Mouse (Mus musculus): ENCODE measurements around the gene Masp2. TPM values are rescaled to one million over a fixed set of nuclear protein-coding genes. Genes with fewer than 3 reads are reported as not detected.
A peak's percentile ranks its signal among the peaks of the same experiment; 100 is the strongest.

Masp2 gene
- polyA plus RNA-seq, 1 experiment from 2014 or later, result 8.5 TPM

GRCm38 (mm10) chr4:148623609-148624008, 21.3 kb downstream of the Masp2 start:
- WGBS (ENCODE audit: insufficient replicate concordance), result 72% methylated on average over 4 of the region's 4 CpGs
- 0 out of 2 replicates have a peak overlapping the region, but pooled peaks have one; percentile 1 for H3K9ac ChIP-seq
- no peaks in the 10 kb centered on the region for H3K9me3 ChIP-seq (replicated peaks)
- H3K4me1 ChIP-seq, result peaks cover 44% of the 10 kb centered on the region
- H3K4me2 ChIP-seq, result peak overlapping the region; percentile 91
- no peaks in the 10 kb centered on the region for H3K27me3 ChIP-seq (replicated peaks)
- no peak for ATAC-seq
- no peak overlapping the region for H3K27ac ChIP-seq
- no peak overlapping the region; the same call in none of the 2 replicates for H3K4me3 ChIP-seq
- H3K36me3 ChIP-seq, result peaks cover 67% of the 10 kb centered on the region

- Histone ChIP-seq H3K4me2 (peak overlapping the region; percentile 91), H3K4me1 (peaks cover 41% of the 10 kb centered on the region), H3K27ac (peak overlapping the region; percentile 7; the same call in 1 of the 2 replicates), H3K36me3 (peaks cover 53% of the 10 kb centered on the region), H3K9me3 (replicated peaks) (no peaks in the 10 kb centered on the region), H3K4me3 (peak overlapping the region; percentile 86), H3K27me3 (replicated peaks) (no peaks in the 10 kb centered on the region), H3K9ac (peak overlapping the region; percentile 98)
- ATAC-seq, result no peak
- WGBS (ENCODE audit: insufficient replicate concordance), result 73% methylated on average over 10 of the region's 10 CpGs
Measured at GRCm38 (mm10) chr4:148625010-148625409, 22.7 kb downstream of the Masp2 start.

- Histone ChIP-seq H3K9ac (peak overlapping the region; percentile 98), H3K27ac (peak overlapping the region; percentile 93), H3K9me3 (replicated peaks) (no peaks in the 10 kb centered on the region), H3K4me3 (peak overlapping the region; percentile 86), H3K4me2 (peak overlapping the region; percentile 91), H3K27me3 (replicated peaks) (no peaks in the 10 kb centered on the region), H3K4me1 (peaks cover 39% of the 10 kb centered on the region), H3K36me3 (peaks cover 43% of the 10 kb centered on the region)
- WGBS (ENCODE audit: insufficient replicate concordance), result under 1% methylated on average over 54 of the region's 57 CpGs
- peak; percentile 70 for ATAC-seq
Measured at GRCm38 (mm10) chr4:148625756-148626622, 23.6 kb downstream of the Masp2 start.

- no peaks in the 10 kb centered on the region for H3K27me3 ChIP-seq (replicated peaks)
- ATAC-seq, result peak; percentile 92
- H3K4me3 ChIP-seq, result peak within 1 kb of the TSS; percentile 86
- H3K9ac ChIP-seq, result peak within 1 kb of the TSS; percentile 98
- peaks cover 36% of the 10 kb centered on the region for H3K36me3 ChIP-seq
- H3K27ac ChIP-seq, result peak within 1 kb of the TSS; percentile 93
- H3K9me3 ChIP-seq (replicated peaks), result no peaks in the 10 kb centered on the region
- H3K4me1 ChIP-seq, result peaks cover 39% of the 10 kb centered on the region
- H3K4me2 ChIP-seq, result peak within 1 kb of the TSS; percentile 91
- under 1% methylated on average over 48 of the region's 51 CpGs for WGBS (ENCODE audit: insufficient replicate concordance)
Measured at GRCm38 (mm10) chr4:148626623-148627185, 24.4 kb downstream of the Masp2 start, which contains the start of gene Tardbp. Gene Tardbp, minus strand, starts transcription at chr4:148627019.

- peaks cover 30% of the 10 kb centered on the region for H3K36me3 ChIP-seq
- H3K27ac ChIP-seq, result peak overlapping the region; percentile 46; the same call in 1 of the 2 replicates
- peak overlapping the region; percentile 91 for H3K4me2 ChIP-seq
- H3K4me1 ChIP-seq, result peaks cover 35% of the 10 kb centered on the region
- H3K9me3 ChIP-seq (replicated peaks), result no peaks in the 10 kb centered on the region
- peak overlapping the region; percentile 98 for H3K9ac ChIP-seq
- H3K27me3 ChIP-seq (replicated peaks), result no peaks in the 10 kb centered on the region
- peak; percentile 8 for ATAC-seq
- H3K4me3 ChIP-seq, result peak overlapping the region; percentile 86
- 60% methylated on average over 3 of the region's 3 CpGs for WGBS (ENCODE audit: insufficient replicate concordance)
Measured at GRCm38 (mm10) chr4:148627246-148627645, 24.9 kb downstream of the Masp2 start.

GRCm38 (mm10) chr4:148632013-148632692, 29.8 kb downstream of the Masp2 start:
- ATAC-seq, result no peak
- Histone ChIP-seq H3K4me2 (no peak overlapping the region), H3K4me3 (no peak overlapping the region), H3K4me1 (peaks cover 15% of the 10 kb centered on the region), H3K9ac (no peak overlapping the region), H3K9me3 (replicated peaks) (no peaks in the 10 kb centered on the region), H3K27me3 (replicated peaks) (no peaks in the 10 kb centered on the region), H3K36me3 (no peaks in the 10 kb centered on the region), H3K27ac (no peak overlapping the region)
- 68% methylated on average over 3 of the region's 3 CpGs for WGBS (ENCODE audit: insufficient replicate concordance)

- Histone ChIP-seq H3K9ac (no peak overlapping the region), H3K4me2 (no peak overlapping the region), H3K27me3 (replicated peaks) (no peaks in the 10 kb centered on the region), H3K27ac (no peak overlapping the region), H3K36me3 (no peaks in the 10 kb centered on the region), H3K4me3 (no peak overlapping the region), H3K9me3 (replicated peaks) (no peaks in the 10 kb centered on the region), H3K4me1 (peaks cover 17% of the 10 kb centered on the region)
- peak; percentile 42; the same call in 1 of the 2 replicates for ATAC-seq
- 31% methylated on average over 2 of the region's 2 CpGs for WGBS (ENCODE audit: insufficient replicate concordance)
Measured at GRCm38 (mm10) chr4:148633395-148634061, 31.2 kb downstream of the Masp2 start.

- H3K4me1 ChIP-seq, result peaks cover 20% of the 10 kb centered on the region
- H3K27me3 ChIP-seq (replicated peaks), result 0 out of 2 replicates have a peak, but pooled peaks cover 2% of the 10 kb centered on the region
- no peak overlapping the region for H3K9ac ChIP-seq
- no peaks in the 10 kb centered on the region for H3K9me3 ChIP-seq (replicated peaks)
- no peak overlapping the region for H3K4me2 ChIP-seq
- 62% methylated on average over 2 of the region's 2 CpGs for WGBS (ENCODE audit: insufficient replicate concordance)
- no peaks in the 10 kb centered on the region for H3K36me3 ChIP-seq
- no peak overlapping the region for H3K27ac ChIP-seq
- H3K4me3 ChIP-seq, result no peak overlapping the region
- ATAC-seq, result no peak
Measured at GRCm38 (mm10) chr4:148635309-148635708, 33.0 kb downstream of the Masp2 start.

GRCm38 (mm10) chr4:148638302-148638701, 35.9 kb downstream of the Masp2 start:
- Histone ChIP-seq H3K4me1 (peaks cover 15% of the 10 kb centered on the region), H3K27me3 (replicated peaks) (0 out of 2 replicates have a peak, but pooled peaks cover 2% of the 10 kb centered on the region), H3K9ac (no peak overlapping the region), H3K36me3 (no peaks in the 10 kb centered on the region), H3K27ac (no peak overlapping the region), H3K9me3 (replicated peaks) (no peaks in the 10 kb centered on the region), H3K4me3 (no peak overlapping the region), H3K4me2 (no peak overlapping the region)
- ATAC-seq, result no peak
- 34% methylated on average over 9 of the region's 9 CpGs for WGBS (ENCODE audit: insufficient replicate concordance)

- Histone ChIP-seq H3K9me3 (replicated peaks) (no peaks in the 10 kb centered on the region), H3K36me3 (no peaks in the 10 kb centered on the region), H3K27me3 (replicated peaks) (peaks cover 5% of the 10 kb centered on the region; the same call in 1 of the 2 replicates), H3K9ac (no peak overlapping the region), H3K4me2 (no peak overlapping the region), H3K27ac (no peak overlapping the region), H3K4me3 (no peak overlapping the region), H3K4me1 (peaks cover 21% of the 10 kb centered on the region)
- ATAC-seq, result no peak
- WGBS (ENCODE audit: insufficient replicate concordance), result 67% methylated on average over 2 of the region's 2 CpGs
Measured at GRCm38 (mm10) chr4:148639455-148639854, 37.1 kb downstream of the Masp2 start.

GRCm38 (mm10) chr4:148641121-148641520, 38.8 kb downstream of the Masp2 start:
- Histone ChIP-seq H3K9ac (no peak overlapping the region), H3K4me1 (peaks cover 21% of the 10 kb centered on the region), H3K4me2 (no peak overlapping the region), H3K27ac (no peak overlapping the region), H3K36me3 (no peaks in the 10 kb centered on the region), H3K27me3 (replicated peaks) (peaks cover 5% of the 10 kb centered on the region; the same call in 1 of the 2 replicates), H3K9me3 (replicated peaks) (no peaks in the 10 kb centered on the region), H3K4me3 (no peak overlapping the region)
- ATAC-seq, result no peak
- 82% methylated on average over 5 of the region's 5 CpGs for WGBS (ENCODE audit: insufficient replicate concordance)

Data from liver, embryonic 12.5 days (tissue).